Mouse (Mus musculus) heart, postnatal 0 days (tissue): ENCODE measurements around the gene Sult5a1.

Experiments used
- CTCF ChIP-seq: IDR thresholded peaks from 2 replicates; pipeline ENCODE4 v1.5.1; 2016; ENCODE audit warnings: antibody characterized with exemption, control low read depth, low read depth
- EP300 ChIP-seq: IDR thresholded peaks from 2 replicates; pipeline ENCODE4 v1.6.1; 2016; ENCODE audit warnings: antibody characterized with exemption, low read depth

GRCm38 (mm10) chr8:123155177-123155576, 2.9 kb downstream of the Sult5a1 start:
- TF ChIP-seq EP300 (no peak), CTCF (peak; percentile 69)
